Mouse (Mus musculus) thymus, postnatal 10 days (tissue): Measurements from ENCODE around the gene Auts2.

Experiments
- DNase-seq, 2 experiments: peaks; one replicate each; pipeline ENCODE4 v3.0.0; 2021; ENCODE audit warnings: low spot score in 2 of 2

Auts2 gene

GRCm38 (mm10) chr5:131458700-131459099 is 1084.4 kb downstream of the Auts2 start:
- DNase-seq: no peak

- DNase-seq: no peak
Observed at GRCm38 (mm10) chr5:131457999-131458398, 1085.1 kb downstream of the Auts2 start.

GRCm38 (mm10) chr5:131449181-131449868 is 1093.8 kb downstream of the Auts2 start:
- DNase-seq: no peak

GRCm38 (mm10) chr5:131435239-131435876 is 1107.8 kb downstream of the Auts2 start:
- no peak for DNase-seq

GRCm38 (mm10) chr5:131433291-131433690 is 1109.9 kb downstream of the Auts2 start:
- DNase-seq: no peak

- DNase-seq: no peak
Observed at GRCm38 (mm10) chr5:131431896-131432295, 1111.2 kb downstream of the Auts2 start.

- peak in 1 of 2 experiments; percentile 20 for DNase-seq
Observed at GRCm38 (mm10) chr5:131430109-131430508, 1113.0 kb downstream of the Auts2 start.

GRCm38 (mm10) chr5:131429563-131429962 is 1113.6 kb downstream of the Auts2 start:
- DNase-seq: no peak

GRCm38 (mm10) chr5:131427734-131428413 is 1115.3 kb downstream of the Auts2 start:
- DNase-seq: peak in 1 of 2 experiments; percentile 37

- DNase-seq: no peak
Observed at GRCm38 (mm10) chr5:131422737-131423136, 1120.4 kb downstream of the Auts2 start.

GRCm38 (mm10) chr5:131420406-131420805 is 1122.7 kb downstream of the Auts2 start:
- DNase-seq: no peak

GRCm38 (mm10) chr5:131415902-131416545 is 1127.1 kb downstream of the Auts2 start:
- no peak for DNase-seq

GRCm38 (mm10) chr5:131398250-131398649 is 1144.9 kb downstream of the Auts2 start:
- no peak for DNase-seq

GRCm38 (mm10) chr5:131395756-131396155 is 1147.4 kb downstream of the Auts2 start:
- DNase-seq: no peak
